Mouse (Mus musculus) MEL (cell line): ENCODE data around the gene Shld2. TPM values are rescaled to one million over a fixed set of nuclear protein-coding genes. Genes with fewer than 3 reads are reported as not detected.

Source experiments
- DNase-seq: peaks from one replicate; pipeline ENCODE4 v3.0.0; 2011; ENCODE audit warnings: low read depth, low spot score
- H3K27ac ChIP-seq: 2 replicates; pipeline ENCODE4 v1.5.1; 2012; ENCODE audit warnings: low read depth, mild to moderate bottlenecking, control low read depth, low read length, moderate library complexity; ENCODE audit not compliant: control insufficient read depth
- H3K27me3 ChIP-seq, 2 experiments: fragments of 150-350 bp in 1 of 2; sonication (generic) in 1 of 2; 2 replicates each; pipeline ENCODE4 v1.6.1; 2012; ENCODE audit warnings: low read length in 2 of 2, mild to moderate bottlenecking in 2 of 2, improper control_type of control experiment in 1 of 2, moderate library complexity in 1 of 2; ENCODE audit not compliant: insufficient read depth in 2 of 2, control insufficient read depth in 1 of 2
- H3K36me3 ChIP-seq, 2 experiments: 2 replicates each; pipeline ENCODE4 v1.6.1; 2012 to 2014; ENCODE audit warnings: low read length in 2 of 2, improper control_type of control experiment in 1 of 2, inconsistent platforms in 1 of 2, mild to moderate bottlenecking in 1 of 2; ENCODE audit not compliant: insufficient read depth in 2 of 2, control insufficient read depth in 1 of 2
- H3K4me1 ChIP-seq, 2 experiments: fragments of 150-350 bp in 1 of 2; sonication (generic) in 1 of 2; 2 replicates each; pipeline ENCODE4 v1.6.1; 2012; ENCODE audit warnings: low read length in 2 of 2, improper control_type of control experiment in 1 of 2, mild to moderate bottlenecking in 1 of 2; ENCODE audit not compliant: insufficient read depth in 2 of 2, control insufficient read depth in 1 of 2
- H3K4me3 ChIP-seq, 2 experiments: fragments of 150-350 bp in 1 of 2; sonication (generic) in 1 of 2; 2 replicates each; pipeline ENCODE4 v1.5.1; 2012; ENCODE audit warnings: low read depth in 2 of 2, low read length in 2 of 2, mild to moderate bottlenecking in 2 of 2, moderate library complexity in 2 of 2, control low read depth in 1 of 2, improper control_type of control experiment in 1 of 2; ENCODE audit not compliant: control insufficient read depth in 1 of 2, insufficient read depth in 1 of 2
- H3K79me2 ChIP-seq: 2 replicates; pipeline ENCODE4 v1.6.1; 2012; ENCODE audit warnings: mild to moderate bottlenecking, low read length, moderate library complexity; ENCODE audit not compliant: control insufficient read depth, poor library complexity, insufficient read depth
- H3K9ac ChIP-seq: 2 replicates; pipeline ENCODE4 v1.6.1; 2012; ENCODE audit warnings: low read depth, mild to moderate bottlenecking, control low read depth, low read length, moderate library complexity; ENCODE audit not compliant: control insufficient read depth, poor library complexity, severe bottlenecking
- H3K9me3 ChIP-seq: fragments of 150-350 bp; sonication (generic); replicated peaks from 2 replicates; pipeline ENCODE4 v1.6.1; 2012; ENCODE audit warnings: mild to moderate bottlenecking, low read length, improper control_type of control experiment, moderate library complexity; ENCODE audit not compliant: insufficient read depth
- CHD1 ChIP-seq: IDR thresholded peaks from 2 replicates; pipeline ENCODE4 v1.6.1; 2012; ENCODE audit warnings: low read depth, mild to moderate bottlenecking, inconsistent platforms, low read length, improper control_type of control experiment
- CHD2 ChIP-seq: IDR thresholded peaks from 2 replicates; pipeline ENCODE4 v1.6.1; 2011; ENCODE audit warnings: low read length, improper control_type of control experiment
- CTCF ChIP-seq, 3 experiments: IDR thresholded peaks in 2 of 3; conservative IDR thresholded peaks in 1 of 3; 2 replicates each; pipeline ENCODE4 v1.5.1; 2011 to 2012; ENCODE audit warnings: low read length in 3 of 3, low read depth in 2 of 3, mild to moderate bottlenecking in 2 of 3, improper control_type of control experiment in 1 of 3, inconsistent platforms in 1 of 3, mixed read lengths in 1 of 3, moderate library complexity in 1 of 3; ENCODE audit not compliant: control insufficient read depth in 1 of 3, insufficient read depth in 1 of 3, poor library complexity in 1 of 3, severe bottlenecking in 1 of 3
- E2F4 ChIP-seq: IDR thresholded peaks from 2 replicates; pipeline ENCODE4 v1.6.1; 2011; ENCODE audit warnings: low read depth, low read length, improper control_type of control experiment, borderline replicate concordance
- EP300 ChIP-seq, 2 experiments: IDR thresholded peaks; 2 replicates each; pipeline ENCODE4 v1.6.1; 2011; ENCODE audit warnings: improper control_type of control experiment in 2 of 2, low read length in 2 of 2, low read depth in 1 of 2, mild to moderate bottlenecking in 1 of 2
- GABPA ChIP-seq: IDR thresholded peaks from 2 replicates; pipeline ENCODE4 v1.6.1; 2012; ENCODE audit warnings: low read depth, mild to moderate bottlenecking, inconsistent platforms, low read length, improper control_type of control experiment, moderate library complexity
- GATA1 ChIP-seq: IDR thresholded peaks from 2 replicates; pipeline ENCODE4 v1.6.1; 2011; ENCODE audit warnings: low read depth, low read length, improper control_type of control experiment
- JUND ChIP-seq: IDR thresholded peaks from 2 replicates; pipeline ENCODE4 v1.6.1; 2011; ENCODE audit warnings: low read depth, mild to moderate bottlenecking, improper control_type of control experiment, low read length
- KAT2A ChIP-seq: conservative IDR thresholded peaks from 2 replicates; pipeline ENCODE4 v1.6.1; 2012; ENCODE audit warnings: low read depth, low read length, improper control_type of control experiment, inconsistent platforms
- MAZ ChIP-seq: IDR thresholded peaks from 2 replicates; pipeline ENCODE4 v1.6.1; 2012; ENCODE audit warnings: low read depth, mild to moderate bottlenecking, inconsistent platforms, low read length, improper control_type of control experiment
- POLR2A ChIP-seq, 2 experiments: IDR thresholded peaks; 2 replicates each; pipeline ENCODE4 v1.6.1; 2011 to 2012; ENCODE audit warnings: low read length in 2 of 2, mild to moderate bottlenecking in 2 of 2, control low read depth in 1 of 2, improper control_type of control experiment in 1 of 2, low read depth in 1 of 2, moderate library complexity in 1 of 2; ENCODE audit not compliant: control insufficient read depth in 1 of 2, insufficient read depth in 1 of 2, poor library complexity in 1 of 2
- POLR2AphosphoS2 ChIP-seq: IDR thresholded peaks from 2 replicates; pipeline ENCODE4 v1.6.1; 2011; ENCODE audit warnings: low read length, improper control_type of control experiment
- POLR2AphosphoS5 ChIP-seq: IDR thresholded peaks from 2 replicates; pipeline ENCODE4 v1.6.1; 2012; ENCODE audit warnings: low read depth, borderline replicate concordance, mild to moderate bottlenecking, inconsistent platforms, low read length, moderate library complexity, mixed read lengths
- SMC3 ChIP-seq: IDR thresholded peaks from 2 replicates; pipeline ENCODE4 v1.6.1; 2011; ENCODE audit warnings: low read depth, low read length, improper control_type of control experiment
- UBTF ChIP-seq: IDR thresholded peaks from 2 replicates; pipeline ENCODE4 v1.6.1; 2012; ENCODE audit warnings: low read depth, mild to moderate bottlenecking, inconsistent platforms, low read length, improper control_type of control experiment, moderate library complexity, borderline replicate concordance; ENCODE audit not compliant: insufficient read depth
- USF2 ChIP-seq, 2 experiments: IDR thresholded peaks; 2 replicates each; pipeline ENCODE4 v1.6.1; 2011 to 2012; ENCODE audit warnings: improper control_type of control experiment in 2 of 2, low read length in 2 of 2, borderline replicate concordance in 1 of 2, inconsistent platforms in 1 of 2, low read depth in 1 of 2, mild to moderate bottlenecking in 1 of 2; ENCODE audit not compliant: insufficient read depth in 1 of 2
- ZKSCAN1 ChIP-seq: IDR thresholded peaks from 2 replicates; pipeline ENCODE4 v1.6.1; 2012; ENCODE audit warnings: low read depth, mild to moderate bottlenecking, inconsistent platforms, low read length, improper control_type of control experiment, moderate library complexity
- ZMIZ1 ChIP-seq: IDR thresholded peaks from 2 replicates; pipeline ENCODE4 v1.6.1; 2012; ENCODE audit warnings: low read depth, mild to moderate bottlenecking, inconsistent platforms, low read length, improper control_type of control experiment, moderate library complexity
- ZNF384 ChIP-seq: IDR thresholded peaks from 2 replicates; pipeline ENCODE4 v1.6.1; 2012; ENCODE audit warnings: low read depth, mild to moderate bottlenecking, inconsistent platforms, low read length, improper control_type of control experiment
- polyA plus RNA-seq, 2 experiments: library from polyadenylated mRNA; stranded (reverse) in 1 of 2; unstranded in 1 of 2; fragments of >175 nt in 1 of 2; fragments of >200 nt in 1 of 2; gene quantifications; 2 replicates each; pipeline versions ENCODE4 v1.2.1 to v1.2.4; 2012; ENCODE audit warnings: low replicate concordance in 2 of 2, low read depth in 1 of 2; ENCODE audit not compliant: insufficient read length in 2 of 2, insufficient read depth in 1 of 2, missing spikeins in 1 of 2
- total RNA-seq: library from RNA; depleted of rRNA; stranded (reverse); fragments of 300-350 nt; gene quantifications from 2 replicates; pipeline ENCODE4 v1.2.3, GENCODE M21; 2012

Shld2 gene
- total and polyA plus RNA-seq, 3 experiments, result 7.0 to 7.9 TPM; not detected in 1

DNA sequence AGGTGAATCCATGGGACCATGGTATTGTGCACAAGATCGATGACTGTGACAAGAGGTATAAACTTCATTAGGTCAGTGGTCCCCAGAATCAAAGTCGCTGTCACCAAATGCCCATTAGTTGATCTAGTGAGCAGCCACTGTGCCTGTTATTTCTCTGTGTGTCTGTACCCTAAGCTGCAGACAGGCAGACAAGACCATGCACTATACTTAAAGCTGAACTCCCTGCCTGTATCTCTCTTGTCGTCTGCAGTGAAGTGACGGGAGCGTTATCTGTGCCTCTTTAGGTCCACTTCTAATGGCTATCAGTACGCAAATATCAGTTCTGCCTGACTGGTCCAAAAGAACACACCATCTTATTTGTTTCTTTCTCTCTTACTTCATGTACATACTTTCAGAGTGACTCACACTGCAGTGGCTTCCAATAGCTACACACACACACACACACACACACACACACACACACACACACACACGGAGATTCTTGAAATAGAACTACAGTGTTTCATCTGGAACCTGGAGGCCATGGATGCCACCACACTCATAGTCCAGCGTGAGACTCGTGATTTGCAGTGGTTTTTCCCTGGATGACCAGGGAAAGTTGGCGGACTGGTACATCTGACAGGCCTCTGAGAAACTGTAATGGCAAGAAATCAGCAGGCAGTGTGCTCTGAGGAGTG lies 81.3 kb downstream of the Shld2 start:
- no peaks in the 10 kb centered on the region for H3K9me3 ChIP-seq
- no peak overlapping the region for H3K27ac ChIP-seq
- no peaks in the 10 kb centered on the region for H3K36me3 ChIP-seq
- TF ChIP-seq POLR2AphosphoS5 (no peak), CTCF (IDR thresholded peaks at IDR 0.05 in 2 of 3, conservative IDR thresholded peaks at IDR 0.05 in 1 of 3; ENCODE audit: control insufficient read depth in 1 of 3, insufficient read depth in 1 of 3, low read depth in 2 of 3, low read length in 3 of 3, poor library complexity in 1 of 3, severe bottlenecking in 1 of 3) (no peak), ZMIZ1 (no peak), GATA1 (no peak), SMC3 (no peak), USF2 (IDR thresholded peaks at IDR 0.05; ENCODE audit: borderline replicate concordance in 1 of 2, insufficient read depth in 1 of 2, low read depth in 1 of 2, low read length in 2 of 2) (no peak), POLR2A (IDR thresholded peaks at IDR 0.05; ENCODE audit: control insufficient read depth in 1 of 2, insufficient read depth in 1 of 2, low read depth in 1 of 2, low read length in 2 of 2, poor library complexity in 1 of 2) (no peak), KAT2A (no peak), EP300 (IDR thresholded peaks at IDR 0.05; ENCODE audit: low read depth in 1 of 2, low read length in 2 of 2) (no peak), GABPA (no peak), MAZ (no peak), CHD1 (no peak), UBTF (no peak), ZKSCAN1 (no peak), E2F4 (no peak), JUND (no peak), ZNF384 (no peak), CHD2 (no peak)
- no peak overlapping the region for H3K4me3 ChIP-seq
- H3K9ac ChIP-seq, result no peak overlapping the region
- no peaks in the 10 kb centered on the region for H3K79me2 ChIP-seq
- no peak for DNase-seq
- no peaks in the 10 kb centered on the region for H3K27me3 ChIP-seq
- H3K4me1 ChIP-seq, result no peaks in the 10 kb centered on the region

- Histone ChIP-seq H3K4me3 (no peak overlapping the region), H3K79me2 (no peaks in the 10 kb centered on the region), H3K4me1 (no peaks in the 10 kb centered on the region), H3K9ac (no peak overlapping the region), H3K9me3 (no peaks in the 10 kb centered on the region), H3K27ac (no peak overlapping the region), H3K36me3 (no peaks in the 10 kb centered on the region), H3K27me3 (no peaks in the 10 kb centered on the region)
- no peak for TF ChIP-seq MAZ
- TF ChIP-seq GATA1, result no peak
- TF ChIP-seq POLR2AphosphoS2, result no peak
- TF ChIP-seq POLR2A (IDR thresholded peaks at IDR 0.05; ENCODE audit: control insufficient read depth in 1 of 2, insufficient read depth in 1 of 2, low read depth in 1 of 2, low read length in 2 of 2, poor library complexity in 1 of 2), result no peak
- no peak for TF ChIP-seq E2F4
- TF ChIP-seq CTCF (IDR thresholded peaks at IDR 0.05 in 2 of 3, conservative IDR thresholded peaks at IDR 0.05 in 1 of 3; ENCODE audit: control insufficient read depth in 1 of 3, insufficient read depth in 1 of 3, low read depth in 2 of 3, low read length in 3 of 3, poor library complexity in 1 of 3, severe bottlenecking in 1 of 3), result no peak
- DNase-seq, result no peak
Observed at GRCm38 (mm10) chr14:34227981-34228380, 82.3 kb downstream of the Shld2 start.
